Mouse (Mus musculus): Measurements from ENCODE around the gene Aox2.

GRCm38 (mm10) chr1:58230542-58230941 lies 47.6 kb upstream of the Aox2 start:
- TF ChIP-seq CTCF (IDR thresholded peaks at IDR 0.05; ENCODE audit: low read depth, low read length), result no peak
- no peak for TF ChIP-seq GATA2 (IDR thresholded peaks at IDR 0.05; ENCODE audit: borderline replicate concordance, low read depth, low read length)
- TF ChIP-seq TAL1 (conservative IDR thresholded peaks at IDR 0.05; ENCODE audit: low read depth, low read length), result no peak
- no peak for TF ChIP-seq POLR2AphosphoS5 (IDR thresholded peaks at IDR 0.05; ENCODE audit: insufficient replicate concordance, low read depth, low read length)

Measured in G1E (cell line).